Mouse (Mus musculus): ENCODE measurements around the gene Pygo1. TPM values are rescaled to one million over a fixed set of nuclear protein-coding genes. Genes with fewer than 3 reads are reported as not detected.

The Pygo1 gene
- total RNA-seq (2021), result 1 to 10 TPM; 7.4 to 8.3 TPM

GRCm38 (mm10) chr9:72925021-72925934, at the start of gene Pygo1:
Pygo1 (plus strand) TSS chr9:72925645.
- intact Hi-C loops (cut with DNase I), result no loop called here
- DNase-seq, result peak; percentile 73 to 75

- intact Hi-C loops (cut with DNase I), result no loop called here
- no peak for DNase-seq
Observed at GRCm38 (mm10) chr9:72875878-72876277, 49.6 kb upstream of the Pygo1 start.

- intact Hi-C loops (cut with DNase I), result no loop called here
- DNase-seq, result no peak
Observed at GRCm38 (mm10) chr9:72877905-72878304, 47.5 kb upstream of the Pygo1 start.

- intact Hi-C loops (cut with DNase I), result no loop called here
- no peak for DNase-seq
Observed at GRCm38 (mm10) chr9:72878656-72879055, 46.8 kb upstream of the Pygo1 start.

- intact Hi-C loops (cut with DNase I), result no loop called here
- DNase-seq, result no peak
Observed at GRCm38 (mm10) chr9:72879601-72880000, 45.8 kb upstream of the Pygo1 start.

GRCm38 (mm10) chr9:72880225-72880960, 45.1 kb upstream of the Pygo1 start:
- DNase-seq, result peak in 1 of 2 experiments; percentile 38
- intact Hi-C loops (cut with DNase I), result no loop called here

- intact Hi-C loops (cut with DNase I), result no loop called here
- DNase-seq, result peak; percentile 78
Observed at GRCm38 (mm10) chr9:72881026-72881768, 44.2 kb upstream of the Pygo1 start.

- peak; percentile 61 to 77 for DNase-seq
- intact Hi-C loops (cut with DNase I), result loop anchor here (1.0 to 2.0 kb wide), 2 partner anchors 77 to 118 kb away; partner anchors contain the start of gene Prtg
Observed at GRCm38 (mm10) chr9:72883940-72884339, 41.5 kb upstream of the Pygo1 start.

GRCm38 (mm10) chr9:72889777-72890176, 35.7 kb upstream of the Pygo1 start:
- intact Hi-C loops (cut with DNase I), result loop anchor here (5.0 kb wide), 1 partner anchor 68 kb away; the partner anchor contains the start of genes Dyx1c1 and Gm44503

GRCm38 (mm10) chr9:72890499-72891085, 34.9 kb upstream of the Pygo1 start:
- intact Hi-C loops (cut with DNase I), result no loop called here
- DNase-seq, result no peak

More at GRCm38 (mm10) chr9:72889777-72890176, 35.7 kb upstream of the Pygo1 start:
- DNase-seq, result peak in 1 of 2 experiments; percentile 19

- intact Hi-C loops (cut with DNase I), result no loop called here
Observed at GRCm38 (mm10) chr9:72892761-72893160, 32.7 kb upstream of the Pygo1 start.

GRCm38 (mm10) chr9:72894796-72895352, 30.6 kb upstream of the Pygo1 start:
- DNase-seq, result no peak
- intact Hi-C loops (cut with DNase I), result no loop called here

More at GRCm38 (mm10) chr9:72892761-72893160, 32.7 kb upstream of the Pygo1 start:
- no peak for DNase-seq

GRCm38 (mm10) chr9:72902057-72902456, 23.4 kb upstream of the Pygo1 start:
- intact Hi-C loops (cut with DNase I), result no loop called here
- DNase-seq, result no peak

GRCm38 (mm10) chr9:72902611-72903010, 22.8 kb upstream of the Pygo1 start:
- intact Hi-C loops (cut with DNase I), result no loop called here

GRCm38 (mm10) chr9:72906693-72907103, 18.7 kb upstream of the Pygo1 start:
- intact Hi-C loops (cut with DNase I), result no loop called here
- no peak for DNase-seq

More at GRCm38 (mm10) chr9:72902611-72903010, 22.8 kb upstream of the Pygo1 start:
- DNase-seq, result no peak

- intact Hi-C loops (cut with DNase I), result no loop called here
- no peak for DNase-seq
Observed at GRCm38 (mm10) chr9:72911381-72911780, 14.1 kb upstream of the Pygo1 start.

- DNase-seq, result no peak
- intact Hi-C loops (cut with DNase I), result no loop called here
Observed at GRCm38 (mm10) chr9:72913551-72913950, 11.9 kb upstream of the Pygo1 start.

GRCm38 (mm10) chr9:72915728-72916127, 9.7 kb upstream of the Pygo1 start:
- DNase-seq, result no peak
- intact Hi-C loops (cut with DNase I), result no loop called here

GRCm38 (mm10) chr9:72923068-72923467, 2.4 kb upstream of the Pygo1 start:
- intact Hi-C loops (cut with DNase I), result no loop called here
- DNase-seq, result no peak

GRCm38 (mm10) chr9:72925935-72926258, 452 bp downstream of the Pygo1 start:
- intact Hi-C loops (cut with DNase I), result no loop called here
- DNase-seq, result no peak
